Mouse (Mus musculus) limb, embryonic 15.5 days (tissue): ENCODE data around the gene Nsun2. TPM values are rescaled to one million over a fixed set of nuclear protein-coding genes. Genes with fewer than 3 reads are reported as not detected.

Experiments used
- ATAC-seq: fragments of 200-750 bp; cut with Nextera tagmentation; 2 replicates; pipeline ENCODE4 v1.8.0; 2017; ENCODE audit warnings: low read depth, moderate TSS enrichment; ENCODE audit not compliant: insufficient number of reproducible peaks, low FRiP score, low TSS enrichment
- H3K27ac ChIP-seq: fragments of 300-500 bp; sonication (generic); 2 replicates; pipeline ENCODE4 v1.5.1; 2015; ENCODE audit warnings: moderate library complexity, mild to moderate bottlenecking, inconsistent platforms
- H3K27me3 ChIP-seq: fragments of 300-500 bp; sonication (generic); 2 replicates; pipeline ENCODE4 v1.6.1; 2015; ENCODE audit warnings: inconsistent platforms
- H3K36me3 ChIP-seq: fragments of 300-500 bp; sonication (generic); 2 replicates; pipeline ENCODE4 v1.6.1; 2015; ENCODE audit warnings: inconsistent platforms
- H3K4me1 ChIP-seq: fragments of 300-500 bp; sonication (generic); 2 replicates; pipeline ENCODE4 v1.6.1; 2015; ENCODE audit warnings: inconsistent platforms
- H3K4me2 ChIP-seq: fragments of 300-500 bp; sonication (generic); 2 replicates; pipeline ENCODE4 v1.6.1; 2015; ENCODE audit warnings: mild to moderate bottlenecking, inconsistent platforms
- H3K4me3 ChIP-seq: fragments of 300-500 bp; sonication (generic); 2 replicates; pipeline ENCODE4 v1.5.1; 2015; ENCODE audit warnings: mild to moderate bottlenecking, inconsistent platforms
- H3K9ac ChIP-seq: fragments of 300-500 bp; sonication (generic); 2 replicates; pipeline ENCODE4 v1.6.1; 2015; ENCODE audit warnings: inconsistent platforms
- H3K9me3 ChIP-seq: fragments of 300-500 bp; sonication (generic); 2 replicates; pipeline ENCODE4 v1.6.1; 2016; ENCODE audit warnings: inconsistent platforms
- WGBS: fragments of 180-500 bp; shearing (Covaris S2); methylation state at CpG from one replicate; pipeline ENCODE4 v1.1.7; 2015; 5-methylcytosine and 5-hydroxymethylcytosine counted together
- polyA plus RNA-seq: library from polyadenylated mRNA; unstranded; fragments of >200 nt; fragmentation: Nextera tagmentation; extraction: Ambion mirVana; gene quantifications from 2 replicates; pipeline ENCODE4 v1.2.1, GENCODE M21; 2015

The Nsun2 gene
- polyA plus RNA-seq, 1 experiment from 2014 or later = 136 TPM

- no peak overlapping the region for H3K4me2 ChIP-seq
- no peak overlapping the region for H3K9ac ChIP-seq
- 0 out of 2 replicates have a peak, but pooled peaks cover 3% of the 10 kb centered on the region for H3K4me1 ChIP-seq
- H3K27me3 ChIP-seq = no peaks in the 10 kb centered on the region
- H3K4me3 ChIP-seq = no peak overlapping the region
- no peak for ATAC-seq
- 76% methylated on average over 2 of the region's 2 CpGs for WGBS
- H3K36me3 ChIP-seq = peaks cover 17% of the 10 kb centered on the region
- no peak overlapping the region for H3K27ac ChIP-seq
- H3K9me3 ChIP-seq = no peaks in the 10 kb centered on the region
Observed at GRCm38 (mm10) chr13:69643937-69644336, 110.4 kb downstream of the Nsun2 start.

GRCm38 (mm10) chr13:69644427-69645166 is 111.1 kb downstream of the Nsun2 start:
- ATAC-seq = no peak
- H3K9me3 ChIP-seq = no peaks in the 10 kb centered on the region
- 0 out of 2 replicates have a peak, but pooled peaks cover 3% of the 10 kb centered on the region for H3K4me1 ChIP-seq
- no peak overlapping the region for H3K27ac ChIP-seq
- whole genome bisulfite sequencing = 78% methylated on average over 13 of the region's 13 CpGs
- H3K36me3 ChIP-seq = peaks cover 12% of the 10 kb centered on the region; the same call in 1 of the 2 replicates
- H3K27me3 ChIP-seq = no peaks in the 10 kb centered on the region
- no peak overlapping the region for H3K9ac ChIP-seq
- no peak overlapping the region for H3K4me2 ChIP-seq
- no peak overlapping the region for H3K4me3 ChIP-seq

GRCm38 (mm10) chr13:69645694-69646423 is 112.3 kb downstream of the Nsun2 start:
- Histone ChIP-seq H3K4me1 (0 out of 2 replicates have a peak, but pooled peaks cover 3% of the 10 kb centered on the region), H3K36me3 (0 out of 2 replicates have a peak, but pooled peaks cover under 1% of the 10 kb centered on the region), H3K4me3 (no peak overlapping the region), H3K4me2 (no peak overlapping the region), H3K9ac (no peak overlapping the region), H3K27me3 (no peaks in the 10 kb centered on the region), H3K27ac (0 out of 2 replicates have a peak overlapping the region, but pooled peaks have one; percentile 3), H3K9me3 (no peaks in the 10 kb centered on the region)
- ATAC-seq = no peak
- WGBS = 61% methylated on average over 13 of the region's 13 CpGs

DNA sequence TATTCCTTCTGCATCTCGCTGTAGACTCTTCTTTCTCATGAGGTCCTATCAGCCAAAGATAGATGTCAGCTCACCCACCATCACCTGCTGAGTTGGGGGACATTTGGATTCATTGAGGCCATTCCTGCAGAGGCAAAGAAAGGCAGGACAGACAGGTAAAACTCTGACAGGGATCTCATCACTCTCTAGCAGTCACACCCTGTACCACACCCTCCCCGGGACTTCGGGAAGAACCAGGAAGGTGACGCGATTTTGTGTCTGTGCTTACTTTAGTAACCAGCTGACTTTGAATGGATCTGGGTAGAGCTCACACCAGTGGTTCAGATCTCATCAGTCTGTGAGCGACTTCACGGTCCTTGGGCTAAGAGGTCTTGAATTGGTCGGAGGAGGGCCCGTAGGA is 112.9 kb downstream of the Nsun2 start:
- Histone ChIP-seq H3K9me3 (no peaks in the 10 kb centered on the region), H3K9ac (no peak overlapping the region), H3K36me3 (no peaks in the 10 kb centered on the region), H3K4me3 (no peak overlapping the region), H3K27me3 (no peaks in the 10 kb centered on the region), H3K4me1 (0 out of 2 replicates have a peak, but pooled peaks cover 3% of the 10 kb centered on the region), H3K27ac (0 out of 2 replicates have a peak overlapping the region, but pooled peaks have one; percentile 3), H3K4me2 (no peak overlapping the region)
- 80% methylated on average over 9 of the region's 9 CpGs for WGBS
- ATAC-seq = no peak

DNA sequence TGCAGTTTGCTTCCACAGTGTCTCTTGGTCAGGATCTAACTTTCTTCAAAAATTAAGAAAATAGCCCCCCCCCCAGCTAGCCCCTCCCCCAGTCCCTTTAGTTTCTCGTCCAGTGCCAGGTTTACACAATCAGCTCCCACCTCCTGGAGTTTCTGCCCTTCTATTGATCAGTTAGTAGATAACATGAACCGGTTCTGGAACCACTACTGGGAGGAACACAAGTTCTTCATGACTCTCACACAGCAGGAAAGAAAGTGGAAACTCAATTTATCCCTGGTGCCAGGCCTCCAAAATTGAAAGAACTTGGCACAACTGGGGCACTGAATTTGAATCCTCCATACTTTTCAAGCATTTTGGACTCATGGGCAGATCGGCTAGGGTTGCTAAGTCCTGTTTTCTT is 121.0 kb downstream of the Nsun2 start:
- Histone ChIP-seq H3K9me3 (no peaks in the 10 kb centered on the region), H3K27ac (no peak overlapping the region), H3K27me3 (no peaks in the 10 kb centered on the region), H3K36me3 (no peaks in the 10 kb centered on the region), H3K9ac (no peak overlapping the region), H3K4me2 (no peak overlapping the region), H3K4me1 (no peaks in the 10 kb centered on the region), H3K4me3 (no peak overlapping the region)
- 74% methylated on average over 3 of the region's 3 CpGs for WGBS
- ATAC-seq = no peak

GRCm38 (mm10) chr13:69672121-69672520 is 138.6 kb downstream of the Nsun2 start:
- no peak for ATAC-seq
- WGBS = 73% methylated on average over 5 of the region's 5 CpGs
- no peak overlapping the region for H3K27ac ChIP-seq

DNA sequence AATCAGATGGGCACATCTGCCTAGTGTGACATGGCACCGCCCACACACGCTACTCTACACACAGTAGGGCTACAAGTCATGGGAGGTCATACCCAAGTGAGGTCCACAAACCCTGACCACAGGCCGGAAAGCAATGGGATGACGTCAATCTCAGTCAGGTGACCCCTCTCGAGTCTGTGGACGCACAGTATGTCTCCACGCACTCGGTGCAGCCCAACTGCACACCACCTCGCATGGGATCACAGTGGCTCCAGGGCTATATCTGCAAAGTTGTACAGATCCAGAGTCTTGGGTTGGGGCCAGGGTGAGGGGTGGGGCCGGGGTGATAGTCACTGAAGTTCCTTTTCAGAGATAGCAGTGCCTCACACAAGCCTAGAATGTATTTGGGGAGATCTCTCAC is 139.0 kb downstream of the Nsun2 start:
- no peaks in the 10 kb centered on the region for H3K27me3 ChIP-seq
- no peak overlapping the region for H3K27ac ChIP-seq
- H3K9me3 ChIP-seq = no peaks in the 10 kb centered on the region
- 86% methylated on average over 10 of the region's 10 CpGs for WGBS
- H3K4me1 ChIP-seq = no peaks in the 10 kb centered on the region
- H3K36me3 ChIP-seq = no peaks in the 10 kb centered on the region
- H3K9ac ChIP-seq = no peak overlapping the region
- no peak overlapping the region for H3K4me2 ChIP-seq
- no peak for ATAC-seq
- no peak overlapping the region for H3K4me3 ChIP-seq

More at GRCm38 (mm10) chr13:69672121-69672520, 138.6 kb downstream of the Nsun2 start:
- Histone ChIP-seq H3K9ac (no peak overlapping the region), H3K4me2 (no peak overlapping the region), H3K4me3 (no peak overlapping the region), H3K27me3 (no peaks in the 10 kb centered on the region), H3K36me3 (no peaks in the 10 kb centered on the region), H3K4me1 (no peaks in the 10 kb centered on the region), H3K9me3 (no peaks in the 10 kb centered on the region)

GRCm38 (mm10) chr13:69673197-69673920 is 139.8 kb downstream of the Nsun2 start:
- no peak for ATAC-seq
- H3K36me3 ChIP-seq = no peaks in the 10 kb centered on the region
- no peak overlapping the region for H3K27ac ChIP-seq
- H3K9ac ChIP-seq = no peak overlapping the region
- no peak overlapping the region for H3K4me2 ChIP-seq
- no peak overlapping the region for H3K4me3 ChIP-seq
- WGBS = 80% methylated on average over 5 of the region's 5 CpGs
- no peaks in the 10 kb centered on the region for H3K27me3 ChIP-seq
- H3K9me3 ChIP-seq = no peaks in the 10 kb centered on the region
- no peaks in the 10 kb centered on the region for H3K4me1 ChIP-seq

DNA sequence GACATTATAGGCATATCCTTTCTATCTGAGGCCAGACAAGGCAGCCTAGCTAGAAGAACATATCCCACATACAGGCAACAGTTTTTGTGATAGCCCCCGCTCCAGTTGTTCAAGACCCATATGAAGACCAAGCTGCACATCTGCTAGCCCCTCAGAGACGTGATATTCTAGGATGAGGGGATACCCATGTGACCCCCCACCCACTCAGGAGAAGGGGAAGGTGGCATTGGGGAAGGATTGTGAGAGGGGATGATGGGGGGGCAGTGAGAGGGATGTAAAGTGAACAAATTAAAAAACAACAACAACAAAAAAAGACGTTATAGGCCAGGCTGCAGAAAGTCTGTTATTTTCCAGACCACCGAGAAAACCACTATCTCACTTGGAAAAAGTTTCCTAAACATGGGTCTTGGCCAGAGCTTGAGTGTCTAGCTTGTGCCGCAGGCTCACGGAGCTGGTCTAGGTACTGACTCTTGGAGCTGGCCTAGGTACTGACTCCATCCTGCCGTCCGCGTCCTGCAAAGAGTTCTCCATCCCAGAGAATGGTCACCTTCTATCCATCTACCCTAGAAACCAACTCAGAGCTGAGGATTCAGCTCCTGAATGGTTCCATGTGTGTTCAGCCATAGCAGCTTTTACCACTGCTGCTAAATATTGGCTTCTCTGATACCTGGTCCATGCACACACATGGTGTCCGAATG is 140.5 kb downstream of the Nsun2 start:
- H3K36me3 ChIP-seq = no peaks in the 10 kb centered on the region
- H3K27me3 ChIP-seq = no peaks in the 10 kb centered on the region
- no peak overlapping the region for H3K27ac ChIP-seq
- ATAC-seq = no peak
- H3K4me1 ChIP-seq = no peaks in the 10 kb centered on the region
- no peaks in the 10 kb centered on the region for H3K9me3 ChIP-seq
- H3K4me2 ChIP-seq = no peak overlapping the region
- H3K4me3 ChIP-seq = no peak overlapping the region
- 52% methylated on average over 10 of the region's 10 CpGs for WGBS
- no peak overlapping the region for H3K9ac ChIP-seq
